Mouse (Mus musculus) limb, embryonic 10.5 days (tissue): Measurements from ENCODE around the gene Coro6. TPM values are rescaled to one million over a fixed set of nuclear protein-coding genes. Genes with fewer than 3 reads are reported as not detected.

Experiments
- DNase-seq: peaks from one replicate; pipeline ENCODE4 v3.0.0-alpha.2; 2017; ENCODE audit warnings: low spot score
- H3K27ac ChIP-seq: fragments of 300-500 bp; sonication (generic); 2 replicates; pipeline ENCODE4 v1.5.1; 2016; ENCODE audit warnings: mild to moderate bottlenecking
- H3K27me3 ChIP-seq: fragments of 300-500 bp; sonication (generic); 2 replicates; pipeline ENCODE4 v1.6.1; 2016; ENCODE audit warnings: low read depth, mild to moderate bottlenecking; ENCODE audit not compliant: poor library complexity, severe bottlenecking
- H3K36me3 ChIP-seq: fragments of 300-500 bp; sonication (generic); 2 replicates; pipeline ENCODE4 v1.6.1; 2016; ENCODE audit warnings: mild to moderate bottlenecking, moderate library complexity
- H3K4me1 ChIP-seq: fragments of 300-500 bp; sonication (generic); 2 replicates; pipeline ENCODE4 v1.6.1; 2016
- H3K4me3 ChIP-seq: fragments of 300-500 bp; sonication (generic); 2 replicates; pipeline ENCODE4 v1.5.1; 2016; ENCODE audit warnings: mild to moderate bottlenecking, moderate library complexity
- H3K9me3 ChIP-seq: fragments of 300-500 bp; sonication (generic); replicated peaks from 2 replicates; pipeline ENCODE4 v1.6.1; 2016; ENCODE audit warnings: mild to moderate bottlenecking
- WGBS: fragments of 180-500 bp; shearing (Covaris S2); methylation state at CpG from one replicate; pipeline ENCODE4 v1.1.7; 2016; 5-methylcytosine and 5-hydroxymethylcytosine counted together
- polyA plus RNA-seq: library from polyadenylated mRNA; unstranded; fragments of >200 nt; fragmentation: Nextera tagmentation; extraction: Ambion mirVana; gene quantifications from 2 replicates; pipeline ENCODE4 v1.2.1, GENCODE M21; 2016

The Coro6 gene
- polyA plus RNA-seq, 1 experiment from 2014 or later = 0.15 TPM

- H3K9me3 ChIP-seq = no peaks in the 10 kb centered on the region
- peaks cover 69% of the 10 kb centered on the region for H3K4me1 ChIP-seq
- H3K27ac ChIP-seq = 0 out of 2 replicates have a peak overlapping the region, but pooled peaks have one; percentile 22
- WGBS = 96% methylated on average over 7 of the region's 7 CpGs
- H3K27me3 ChIP-seq = no peaks in the 10 kb centered on the region
- no peak overlapping the region for H3K4me3 ChIP-seq
- H3K36me3 ChIP-seq = peaks cover 70% of the 10 kb centered on the region
- no peak for DNase-seq
These were observed 37.1 kb downstream of the Coro6 start for GRCm38 (mm10) chr11:77499354-77499753.

- DNase-seq = no peak
- H3K4me3 ChIP-seq = no peak overlapping the region
- no peaks in the 10 kb centered on the region for H3K27me3 ChIP-seq
- no peaks in the 10 kb centered on the region for H3K9me3 ChIP-seq
- peaks cover 82% of the 10 kb centered on the region for H3K36me3 ChIP-seq
- H3K27ac ChIP-seq = no peak overlapping the region; the same call in 1 of the 2 replicates
- H3K4me1 ChIP-seq = peaks cover 56% of the 10 kb centered on the region
- 90% methylated on average over 17 of the region's 17 CpGs for WGBS
These were observed 38.4 kb downstream of the Coro6 start for GRCm38 (mm10) chr11:77500361-77501325.

GRCm38 (mm10) chr11:77501392-77501791 lies 39.2 kb downstream of the Coro6 start:
- WGBS = 38% methylated on average over 5 of the region's 5 CpGs
- no peak overlapping the region; the same call in 1 of the 2 replicates for H3K27ac ChIP-seq
- H3K36me3 ChIP-seq = peaks cover 84% of the 10 kb centered on the region
- peaks cover 49% of the 10 kb centered on the region for H3K4me1 ChIP-seq
- peak; percentile 76 for DNase-seq
- H3K4me3 ChIP-seq = no peak overlapping the region
- no peaks in the 10 kb centered on the region for H3K27me3 ChIP-seq
- H3K9me3 ChIP-seq = no peaks in the 10 kb centered on the region

GRCm38 (mm10) chr11:77501971-77502370 lies 39.8 kb downstream of the Coro6 start:
- H3K9me3 ChIP-seq = no peaks in the 10 kb centered on the region
- no peak overlapping the region for H3K4me3 ChIP-seq
- H3K27me3 ChIP-seq = no peaks in the 10 kb centered on the region
- WGBS = over 99% methylated on average over 4 of the region's 4 CpGs
- no peak for DNase-seq
- H3K4me1 ChIP-seq = peaks cover 44% of the 10 kb centered on the region
- H3K27ac ChIP-seq = no peak overlapping the region
- peaks cover 87% of the 10 kb centered on the region for H3K36me3 ChIP-seq

- no peak for DNase-seq
- H3K27me3 ChIP-seq = no peaks in the 10 kb centered on the region
- H3K9me3 ChIP-seq = no peaks in the 10 kb centered on the region
- H3K4me3 ChIP-seq = no peak overlapping the region
- 83% methylated on average over 6 of the region's 6 CpGs for WGBS
- H3K4me1 ChIP-seq = peaks cover 41% of the 10 kb centered on the region
- H3K36me3 ChIP-seq = peaks cover 88% of the 10 kb centered on the region
- H3K27ac ChIP-seq = no peak overlapping the region
These were observed 40.3 kb downstream of the Coro6 start for GRCm38 (mm10) chr11:77502481-77502880.

GRCm38 (mm10) chr11:77503511-77503910 lies 41.3 kb downstream of the Coro6 start:
- H3K9me3 ChIP-seq = no peaks in the 10 kb centered on the region
- no peak overlapping the region for H3K27ac ChIP-seq
- no peak for DNase-seq
- H3K4me3 ChIP-seq = no peak overlapping the region
- WGBS = 68% methylated on average over 3 of the region's 3 CpGs
- peaks cover 93% of the 10 kb centered on the region for H3K36me3 ChIP-seq
- H3K27me3 ChIP-seq = no peaks in the 10 kb centered on the region
- peaks cover 41% of the 10 kb centered on the region for H3K4me1 ChIP-seq

- no peak for DNase-seq
- Histone ChIP-seq H3K4me3 (no peak overlapping the region), H3K4me1 (peaks cover 37% of the 10 kb centered on the region), H3K36me3 (peaks cover 95% of the 10 kb centered on the region), H3K27ac (no peak overlapping the region), H3K27me3 (no peaks in the 10 kb centered on the region), H3K9me3 (no peaks in the 10 kb centered on the region)
- WGBS = 94% methylated on average over 19 of the region's 19 CpGs
These were observed 42.2 kb downstream of the Coro6 start for GRCm38 (mm10) chr11:77504377-77504776.

- peaks cover 27% of the 10 kb centered on the region for H3K4me1 ChIP-seq
- no peaks in the 10 kb centered on the region for H3K27me3 ChIP-seq
- H3K36me3 ChIP-seq = peaks cover 95% of the 10 kb centered on the region
- H3K9me3 ChIP-seq = no peaks in the 10 kb centered on the region
- 91% methylated on average over 22 of the region's 22 CpGs for WGBS
- H3K27ac ChIP-seq = no peak overlapping the region
- DNase-seq = no peak
- no peak overlapping the region for H3K4me3 ChIP-seq
These were observed 43.2 kb downstream of the Coro6 start for GRCm38 (mm10) chr11:77505291-77505980.

GRCm38 (mm10) chr11:77506273-77506672 lies 44.1 kb downstream of the Coro6 start:
- H3K9me3 ChIP-seq = no peaks in the 10 kb centered on the region
- no peak for DNase-seq
- no peaks in the 10 kb centered on the region for H3K27me3 ChIP-seq
- peaks cover 90% of the 10 kb centered on the region for H3K36me3 ChIP-seq
- 96% methylated on average over 14 of the region's 14 CpGs for WGBS
- H3K27ac ChIP-seq = no peak overlapping the region
- no peak overlapping the region for H3K4me3 ChIP-seq
- peaks cover 19% of the 10 kb centered on the region for H3K4me1 ChIP-seq

GRCm38 (mm10) chr11:77506941-77507340 lies 44.7 kb downstream of the Coro6 start:
- WGBS = 87% methylated on average over 6 of the region's 6 CpGs
- DNase-seq = no peak
- Histone ChIP-seq H3K9me3 (no peaks in the 10 kb centered on the region), H3K27ac (0 out of 2 replicates have a peak overlapping the region, but pooled peaks have one; percentile 7), H3K4me1 (peaks cover 17% of the 10 kb centered on the region), H3K36me3 (peaks cover 83% of the 10 kb centered on the region), H3K4me3 (no peak overlapping the region), H3K27me3 (no peaks in the 10 kb centered on the region)

- DNase-seq = no peak
- WGBS = 69% methylated on average over 4 of the region's 4 CpGs
- H3K27ac ChIP-seq = 0 out of 2 replicates have a peak overlapping the region, but pooled peaks have one; percentile 7
- peak overlapping the region; percentile 46; the same call in 1 of the 2 replicates for H3K4me3 ChIP-seq
- peaks cover 21% of the 10 kb centered on the region for H3K4me1 ChIP-seq
- H3K36me3 ChIP-seq = peaks cover 78% of the 10 kb centered on the region
- H3K9me3 ChIP-seq = no peaks in the 10 kb centered on the region
- H3K27me3 ChIP-seq = no peaks in the 10 kb centered on the region
These were observed 45.2 kb downstream of the Coro6 start for GRCm38 (mm10) chr11:77507426-77507825.

GRCm38 (mm10) chr11:77508068-77509021 lies 46.1 kb downstream of the Coro6 start:
- H3K27ac ChIP-seq = peak overlapping the region; percentile 75
- DNase-seq = peak; percentile 91
- H3K4me1 ChIP-seq = peaks cover 26% of the 10 kb centered on the region
- 20% methylated on average over 49 of the region's 49 CpGs for WGBS
- H3K27me3 ChIP-seq = no peaks in the 10 kb centered on the region
- H3K4me3 ChIP-seq = peak overlapping the region; percentile 46
- no peaks in the 10 kb centered on the region for H3K9me3 ChIP-seq
- peaks cover 69% of the 10 kb centered on the region for H3K36me3 ChIP-seq
